Mouse (Mus musculus) ES-Bruce4 (cell line): ENCODE measurements at regions not wholly inside any gene's neighbourhood (a gene's known extent, or its start where the extent isn't known, plus 50 kb on each side); places are given as distances from the start of the nearest gene placed in this dataset.

ENCODE experiments used
- H3K27ac ChIP-seq: 2 replicates; pipeline ENCODE4 v1.5.1; 2012; ENCODE audit warnings: low read length, inconsistent platforms; ENCODE audit not compliant: insufficient read depth
- H3K27me3 ChIP-seq: 2 replicates; pipeline ENCODE4 v1.6.1; 2012; ENCODE audit warnings: mild to moderate bottlenecking, low read length, inconsistent platforms; ENCODE audit not compliant: control insufficient read depth, poor library complexity, insufficient read depth, severe bottlenecking
- H3K36me3 ChIP-seq: 2 replicates; pipeline ENCODE4 v1.6.1; 2012; ENCODE audit warnings: inconsistent platforms, mild to moderate bottlenecking, low read length, moderate library complexity; ENCODE audit not compliant: control insufficient read depth, poor library complexity, insufficient read depth, severe bottlenecking
- H3K4me1 ChIP-seq: one replicate; pipeline ENCODE4 v1.8.1; 2011; ENCODE audit warnings: low read length; ENCODE audit not compliant: control insufficient read depth, insufficient read depth
- H3K4me3 ChIP-seq: 2 replicates; pipeline ENCODE4 v1.5.1; 2011; ENCODE audit warnings: low read depth, mild to moderate bottlenecking, low read length
- H3K9ac ChIP-seq: 2 replicates; pipeline ENCODE4 v1.6.1; 2012; ENCODE audit warnings: low read depth, mild to moderate bottlenecking, inconsistent platforms; ENCODE audit not compliant: poor library complexity, severe bottlenecking
- H3K9me3 ChIP-seq: replicated peaks from 2 replicates; pipeline ENCODE4 v1.6.1; 2012; ENCODE audit warnings: mild to moderate bottlenecking, low read length, inconsistent platforms; ENCODE audit not compliant: control insufficient read depth, poor library complexity, insufficient read depth, severe bottlenecking
- CTCF ChIP-seq: IDR thresholded peaks from one replicate; pipeline ENCODE4 v1.8.1; 2011; ENCODE audit warnings: low read depth, low read length
- EP300 ChIP-seq: IDR thresholded peaks from 2 replicates; pipeline ENCODE4 v1.6.1; 2011; ENCODE audit warnings: low read depth, low read length; ENCODE audit not compliant: insufficient read depth
- POLR2A ChIP-seq: IDR thresholded peaks from one replicate; pipeline ENCODE4 v1.8.1; 2011; ENCODE audit warnings: low read length; ENCODE audit not compliant: insufficient read depth

DNA sequence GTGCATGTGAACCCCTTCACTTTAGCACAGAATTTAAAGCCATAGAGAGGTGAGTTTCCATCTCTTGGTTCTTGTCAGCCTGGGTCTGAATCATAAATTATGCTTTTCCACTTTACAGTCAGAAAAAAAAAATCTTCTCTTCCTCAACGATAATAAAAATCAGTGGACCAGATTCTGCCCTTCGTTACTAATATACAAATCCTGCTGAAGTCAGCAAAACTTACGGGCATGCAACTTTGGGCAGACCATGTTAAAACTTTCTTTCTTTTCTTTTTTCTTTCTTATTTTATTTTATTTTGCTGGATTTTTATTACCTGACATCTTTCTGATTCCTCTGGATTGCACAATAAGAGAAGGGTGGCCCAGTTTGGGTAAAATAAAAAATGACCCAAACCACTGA lies 136.6 kb upstream of the Dio2 start:
- H3K27me3 ChIP-seq: no peaks in the 10 kb centered on the region
- no peak overlapping the region for H3K27ac ChIP-seq
- no peaks in the 10 kb centered on the region for H3K4me1 ChIP-seq
- H3K4me3 ChIP-seq: no peak overlapping the region
- peaks cover 11% of the 10 kb centered on the region for H3K9me3 ChIP-seq
- no peak overlapping the region for H3K9ac ChIP-seq
- TF ChIP-seq POLR2A (no peak), EP300 (no peak), CTCF (no peak)
- H3K36me3 ChIP-seq: no peaks in the 10 kb centered on the region

DNA sequence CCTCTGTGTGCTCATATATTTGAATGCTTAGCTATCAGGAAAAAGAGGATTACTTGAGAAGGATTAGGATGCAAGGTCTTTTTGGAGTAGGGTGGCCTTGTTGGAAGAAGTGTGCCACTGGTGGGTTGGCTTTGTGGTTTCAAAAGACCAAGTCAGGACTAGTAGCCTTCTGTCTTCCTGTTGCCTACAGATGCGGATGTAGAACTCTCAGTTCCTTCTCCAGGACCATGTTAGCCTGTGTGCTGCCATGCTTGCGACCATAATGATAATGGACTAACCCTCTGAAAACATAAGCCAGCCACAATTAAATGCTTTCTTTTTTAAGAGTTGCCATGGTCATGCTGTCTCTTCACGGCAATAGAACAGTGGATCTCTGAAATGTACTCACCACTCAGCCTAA lies 135.7 kb upstream of the Dio2 start:
- Histone ChIP-seq H3K9ac (no peak overlapping the region), H3K9me3 (peaks cover 11% of the 10 kb centered on the region), H3K36me3 (no peaks in the 10 kb centered on the region), H3K27ac (no peak overlapping the region), H3K4me3 (no peak overlapping the region), H3K27me3 (no peaks in the 10 kb centered on the region), H3K4me1 (no peaks in the 10 kb centered on the region)
- no peak for TF ChIP-seq EP300
- no peak for TF ChIP-seq CTCF
- no peak for TF ChIP-seq POLR2A

DNA sequence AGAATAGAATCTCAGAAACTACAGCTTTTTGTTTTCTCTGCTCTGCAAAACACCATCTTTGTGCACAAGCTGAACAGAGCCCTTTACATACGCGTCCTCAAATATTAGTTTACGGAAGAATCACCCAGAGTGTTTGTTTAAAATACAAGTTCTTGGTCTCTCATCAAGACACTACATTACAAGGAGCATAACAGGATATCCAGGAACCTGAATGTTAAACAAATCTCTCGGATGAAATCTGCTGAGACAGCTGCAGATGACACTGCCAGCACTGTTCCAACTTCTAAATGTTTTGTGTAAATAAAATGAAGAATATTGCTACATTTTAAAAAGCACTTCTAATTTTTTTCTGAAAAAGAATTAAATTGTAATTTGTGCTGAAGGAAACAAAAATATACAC lies 128.4 kb upstream of the Dio2 start:
- Histone ChIP-seq H3K9ac (no peak overlapping the region), H3K9me3 (no peaks in the 10 kb centered on the region; the same call in 1 of the 2 replicates), H3K36me3 (no peaks in the 10 kb centered on the region), H3K27me3 (no peaks in the 10 kb centered on the region), H3K4me1 (no peaks in the 10 kb centered on the region), H3K27ac (no peak overlapping the region), H3K4me3 (no peak overlapping the region)
- TF ChIP-seq POLR2A: no peak
- TF ChIP-seq EP300: no peak
- no peak for TF ChIP-seq CTCF

DNA sequence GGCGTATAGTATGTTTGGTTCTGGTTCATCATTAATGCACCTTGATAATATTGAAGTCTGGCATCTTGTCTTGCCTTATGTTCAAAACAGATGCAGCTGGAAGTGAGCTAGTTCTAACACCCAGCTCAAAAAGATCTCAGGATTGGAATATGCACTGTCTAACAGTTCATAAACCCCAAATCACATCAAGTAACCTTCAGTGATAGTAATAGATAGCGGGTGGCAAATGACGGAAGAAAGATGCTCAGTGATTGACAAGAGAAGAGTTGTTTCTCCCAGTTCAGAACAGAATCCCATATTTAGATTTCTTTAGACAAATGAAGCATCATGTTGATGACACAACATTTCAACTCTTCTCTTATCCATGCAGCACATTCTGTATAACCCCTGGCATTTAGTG lies 124.4 kb upstream of the Dio2 start:
- TF ChIP-seq POLR2A (no peak), CTCF (no peak), EP300 (no peak)
- H3K9ac ChIP-seq: no peak overlapping the region
- H3K9me3 ChIP-seq: no peaks in the 10 kb centered on the region
- no peaks in the 10 kb centered on the region for H3K4me1 ChIP-seq
- no peak overlapping the region for H3K4me3 ChIP-seq
- H3K27me3 ChIP-seq: no peaks in the 10 kb centered on the region
- no peak overlapping the region for H3K27ac ChIP-seq
- H3K36me3 ChIP-seq: no peaks in the 10 kb centered on the region

DNA sequence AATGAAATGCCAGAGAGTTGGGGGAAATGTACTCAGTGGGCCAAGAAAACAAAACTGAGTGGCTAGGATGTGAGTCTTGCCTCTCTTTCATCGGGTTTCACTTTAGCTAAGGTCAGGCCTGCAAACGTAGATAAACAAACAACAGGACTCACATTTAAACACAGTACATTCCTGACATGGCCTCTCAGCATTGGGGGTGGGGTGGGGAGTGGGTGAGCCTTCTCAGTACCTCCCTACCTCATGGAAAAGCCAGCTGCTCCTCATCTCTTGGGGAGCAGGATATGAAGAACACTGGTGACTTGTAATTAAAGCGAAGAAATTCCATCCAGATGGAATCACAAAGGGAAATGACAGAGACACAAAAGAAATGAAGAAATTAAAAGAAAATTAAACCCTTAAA lies 119.5 kb upstream of the Dio2 start:
- Histone ChIP-seq H3K27ac (no peak overlapping the region), H3K4me1 (no peaks in the 10 kb centered on the region), H3K36me3 (no peaks in the 10 kb centered on the region), H3K9ac (no peak overlapping the region), H3K27me3 (no peaks in the 10 kb centered on the region), H3K9me3 (no peaks in the 10 kb centered on the region), H3K4me3 (no peak overlapping the region)
- TF ChIP-seq EP300 (no peak), POLR2A (no peak), CTCF (no peak)

DNA sequence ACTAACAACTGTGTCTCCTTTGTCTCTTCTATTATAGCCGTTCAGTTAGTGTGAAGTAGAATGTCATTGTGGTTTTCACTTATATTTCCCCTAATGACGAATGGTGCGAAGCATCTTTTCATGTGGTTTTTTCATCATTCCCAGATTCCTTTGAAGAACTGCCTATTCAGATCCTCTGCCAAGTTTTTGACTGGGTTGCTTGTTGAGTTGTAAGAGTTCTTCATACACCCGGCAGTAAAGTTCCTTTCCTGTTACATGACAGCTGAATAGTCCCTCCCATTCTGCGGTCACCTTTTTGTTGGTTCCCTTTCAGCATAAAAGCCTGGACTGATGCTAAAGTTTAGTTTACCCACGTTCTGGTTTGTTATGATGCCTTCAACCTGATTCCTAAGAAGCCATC lies 72.4 kb upstream of the Dio2 start:
- Histone ChIP-seq H3K9ac (no peak overlapping the region), H3K36me3 (no peaks in the 10 kb centered on the region), H3K4me1 (no peaks in the 10 kb centered on the region), H3K9me3 (no peaks in the 10 kb centered on the region), H3K27me3 (no peaks in the 10 kb centered on the region), H3K4me3 (no peak overlapping the region), H3K27ac (no peak overlapping the region)
- TF ChIP-seq CTCF (no peak), POLR2A (no peak), EP300 (no peak)

DNA sequence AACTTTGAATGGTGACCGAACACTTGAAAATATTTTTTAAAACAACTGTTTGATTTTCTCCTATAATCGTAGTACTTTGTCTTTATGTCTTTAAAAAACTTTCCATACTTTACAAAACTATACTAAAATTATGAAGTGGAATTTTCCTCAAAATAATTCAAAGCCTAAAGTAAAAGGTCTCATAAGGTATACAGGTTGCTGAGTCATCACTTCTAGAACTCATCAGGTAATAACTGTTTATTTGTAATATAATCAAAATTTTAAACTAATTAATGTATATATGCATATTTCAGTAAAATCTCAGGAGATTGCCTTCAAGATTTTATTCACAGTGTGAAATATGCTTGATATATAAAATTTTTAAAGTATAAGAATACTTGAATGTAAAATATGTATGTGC lies 52.3 kb upstream of the Dio2 start:
- Histone ChIP-seq H3K4me3 (no peak overlapping the region), H3K9ac (no peak overlapping the region), H3K4me1 (no peaks in the 10 kb centered on the region), H3K27me3 (no peaks in the 10 kb centered on the region), H3K36me3 (no peaks in the 10 kb centered on the region), H3K9me3 (no peaks in the 10 kb centered on the region), H3K27ac (no peak overlapping the region)
- TF ChIP-seq CTCF (no peak), POLR2A (no peak), EP300 (no peak)
